Mouse (Mus musculus) intestine, embryonic 15.5 days (tissue): ENCODE measurements around the gene Bcl6. TPM values are rescaled to one million over a fixed set of nuclear protein-coding genes. Genes with fewer than 3 reads are reported as not detected.
A peak's percentile ranks its signal among the peaks of the same experiment; 100 is the strongest.

Experiments
- ATAC-seq: fragments of 200-750 bp; cut with Nextera tagmentation; 2 replicates; pipeline ENCODE4 v1.8.0; 2017; ENCODE audit warnings: moderate TSS enrichment, moderate library complexity
- H3K27ac ChIP-seq: fragments of 300-500 bp; sonication (generic); 2 replicates; pipeline ENCODE4 v1.5.1; 2015; ENCODE audit warnings: mild to moderate bottlenecking, inconsistent platforms
- H3K27me3 ChIP-seq: fragments of 300-500 bp; sonication (generic); replicated peaks from 2 replicates; pipeline ENCODE4 v1.6.1; 2015; ENCODE audit warnings: inconsistent platforms
- H3K36me3 ChIP-seq: fragments of 300-500 bp; sonication (generic); 2 replicates; pipeline ENCODE4 v1.6.1; 2015; ENCODE audit warnings: inconsistent platforms
- H3K4me1 ChIP-seq: fragments of 300-500 bp; sonication (generic); replicated peaks from 2 replicates; pipeline ENCODE4 v1.6.1; 2015; ENCODE audit warnings: inconsistent platforms
- H3K4me2 ChIP-seq: fragments of 300-500 bp; sonication (generic); replicated peaks from 2 replicates; pipeline ENCODE4 v1.6.1; 2015; ENCODE audit warnings: mild to moderate bottlenecking, inconsistent platforms
- H3K4me3 ChIP-seq: fragments of 300-500 bp; sonication (generic); replicated peaks from 2 replicates; pipeline ENCODE4 v1.5.1; 2015; ENCODE audit warnings: inconsistent platforms
- H3K9ac ChIP-seq: fragments of 300-500 bp; sonication (generic); 2 replicates; pipeline ENCODE4 v1.6.1; 2015; ENCODE audit warnings: inconsistent platforms
- H3K9me3 ChIP-seq: fragments of 300-500 bp; sonication (generic); 2 replicates; pipeline ENCODE4 v1.6.1; 2016; ENCODE audit warnings: inconsistent platforms
- WGBS: fragments of 180-500 bp; shearing (Covaris S2); methylation state at CpG from one replicate; pipeline ENCODE4 v1.1.7; 2015; 5-methylcytosine and 5-hydroxymethylcytosine counted together
- polyA plus RNA-seq: library from polyadenylated mRNA; unstranded; fragments of >200 nt; fragmentation: Nextera tagmentation; extraction: Ambion mirVana; gene quantifications from 2 replicates; pipeline ENCODE4 v1.2.1, GENCODE M21; 2015

The Bcl6 gene
- polyA plus RNA-seq, 1 experiment from 2014 or later, result 0.90 TPM

GRCm38 (mm10) chr16:23988157-23988465, 541 bp downstream of the Bcl6 start:
- no peaks in the 10 kb centered on the region for H3K9me3 ChIP-seq
- H3K27me3 ChIP-seq, result no peaks in the 10 kb centered on the region
- H3K36me3 ChIP-seq, result no peaks in the 10 kb centered on the region
- H3K4me2 ChIP-seq, result peak overlapping the region; percentile 90
- ATAC-seq, result no peak
- H3K4me1 ChIP-seq, result peaks cover 7% of the 10 kb centered on the region; the same call in 1 of the 2 replicates
- H3K27ac ChIP-seq, result peak overlapping the region; percentile 94
- H3K9ac ChIP-seq, result peak overlapping the region; percentile 88
- peak overlapping the region; percentile 77 for H3K4me3 ChIP-seq
- under 1% methylated on average over 13 of the region's 13 CpGs for WGBS

GRCm38 (mm10) chr16:23987341-23988156, 1.1 kb downstream of the Bcl6 start:
- peaks cover 7% of the 10 kb centered on the region; the same call in 1 of the 2 replicates for H3K4me1 ChIP-seq
- WGBS, result under 1% methylated on average over 64 of the region's 64 CpGs
- H3K36me3 ChIP-seq, result no peaks in the 10 kb centered on the region
- peak overlapping the region; percentile 77 for H3K4me3 ChIP-seq
- H3K9me3 ChIP-seq, result no peaks in the 10 kb centered on the region
- H3K27me3 ChIP-seq, result no peaks in the 10 kb centered on the region
- ATAC-seq, result 0 out of 2 replicates have a peak, but pooled peaks have one; percentile 11
- H3K27ac ChIP-seq, result peak overlapping the region; percentile 94
- H3K9ac ChIP-seq, result peak overlapping the region; percentile 88
- peak overlapping the region; percentile 90 for H3K4me2 ChIP-seq

GRCm38 (mm10) chr16:23986871-23987270, 1.8 kb downstream of the Bcl6 start:
- Histone ChIP-seq H3K36me3 (no peaks in the 10 kb centered on the region), H3K4me3 (peak overlapping the region; percentile 77), H3K27me3 (no peaks in the 10 kb centered on the region), H3K9ac (peak overlapping the region; percentile 88), H3K27ac (no peak overlapping the region), H3K4me1 (peaks cover 10% of the 10 kb centered on the region), H3K9me3 (no peaks in the 10 kb centered on the region), H3K4me2 (peak overlapping the region; percentile 90)
- 2% methylated on average over 17 of the region's 17 CpGs for WGBS
- no peak for ATAC-seq

- H3K4me1 ChIP-seq, result peaks cover 16% of the 10 kb centered on the region
- H3K9me3 ChIP-seq, result no peaks in the 10 kb centered on the region
- ATAC-seq, result no peak
- 29% methylated on average over 3 of the region's 3 CpGs for WGBS
- no peaks in the 10 kb centered on the region for H3K36me3 ChIP-seq
- H3K27ac ChIP-seq, result no peak overlapping the region
- H3K27me3 ChIP-seq, result no peaks in the 10 kb centered on the region
- H3K4me2 ChIP-seq, result peak overlapping the region; percentile 90
- peak overlapping the region; percentile 77; the same call in 1 of the 2 replicates for H3K4me3 ChIP-seq
- H3K9ac ChIP-seq, result no peak overlapping the region
These were observed 2.5 kb downstream of the Bcl6 start for GRCm38 (mm10) chr16:23986176-23986575.

- 6% methylated on average over 6 of the region's 6 CpGs for WGBS
- Histone ChIP-seq H3K4me2 (peak overlapping the region; percentile 88), H3K27me3 (no peaks in the 10 kb centered on the region; the same call in 1 of the 2 replicates), H3K36me3 (no peaks in the 10 kb centered on the region), H3K9me3 (no peaks in the 10 kb centered on the region), H3K4me3 (no peak overlapping the region), H3K4me1 (peaks cover 22% of the 10 kb centered on the region), H3K9ac (no peak overlapping the region), H3K27ac (no peak overlapping the region)
- no peak for ATAC-seq
These were observed 3.2 kb downstream of the Bcl6 start for GRCm38 (mm10) chr16:23985467-23985861.

DNA sequence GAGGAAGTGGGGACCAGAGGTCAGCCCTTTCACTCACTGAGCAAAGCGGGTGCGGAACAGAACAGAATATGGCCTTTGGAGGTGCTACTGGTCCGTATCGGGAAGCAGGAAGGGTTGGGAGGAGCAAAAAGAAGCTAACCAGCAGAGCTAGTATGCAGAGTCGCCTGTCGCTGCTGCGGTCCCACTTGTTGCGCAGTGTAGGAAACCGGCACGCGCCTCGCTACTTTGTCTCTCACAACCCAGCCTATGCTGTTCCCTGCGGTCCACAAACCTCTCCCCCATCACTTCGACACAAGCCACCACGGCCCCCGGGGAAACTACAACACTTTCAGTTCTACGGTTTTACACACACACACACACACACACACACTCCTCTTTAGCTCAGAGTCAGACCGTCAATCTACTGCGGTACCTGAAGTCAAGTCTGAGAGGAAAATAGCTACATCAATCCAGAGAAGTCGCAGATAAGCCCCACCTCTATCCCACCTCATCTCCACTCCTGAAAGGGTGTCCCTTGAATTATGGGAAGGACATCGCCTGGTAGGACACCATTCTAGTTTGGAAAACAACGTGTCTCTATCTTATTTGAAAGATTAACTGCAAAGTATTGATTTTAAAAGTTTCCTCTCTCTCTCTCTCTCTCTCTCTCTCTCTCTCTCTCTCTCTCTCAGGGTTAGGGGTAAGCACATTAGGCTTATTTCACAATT, 3.7 kb downstream of the Bcl6 start:
- H3K27ac ChIP-seq, result no peak overlapping the region
- 2% methylated on average over 22 of the region's 22 CpGs for WGBS
- H3K27me3 ChIP-seq, result no peaks in the 10 kb centered on the region; the same call in 1 of the 2 replicates
- H3K9ac ChIP-seq, result peak overlapping the region; percentile 13
- no peaks in the 10 kb centered on the region for H3K36me3 ChIP-seq
- H3K4me2 ChIP-seq, result peak overlapping the region; percentile 88
- no peaks in the 10 kb centered on the region for H3K9me3 ChIP-seq
- ATAC-seq, result peak; percentile 7; the same call in 1 of the 2 replicates
- peak overlapping the region; percentile 35 for H3K4me3 ChIP-seq
- peaks cover 22% of the 10 kb centered on the region for H3K4me1 ChIP-seq

DNA sequence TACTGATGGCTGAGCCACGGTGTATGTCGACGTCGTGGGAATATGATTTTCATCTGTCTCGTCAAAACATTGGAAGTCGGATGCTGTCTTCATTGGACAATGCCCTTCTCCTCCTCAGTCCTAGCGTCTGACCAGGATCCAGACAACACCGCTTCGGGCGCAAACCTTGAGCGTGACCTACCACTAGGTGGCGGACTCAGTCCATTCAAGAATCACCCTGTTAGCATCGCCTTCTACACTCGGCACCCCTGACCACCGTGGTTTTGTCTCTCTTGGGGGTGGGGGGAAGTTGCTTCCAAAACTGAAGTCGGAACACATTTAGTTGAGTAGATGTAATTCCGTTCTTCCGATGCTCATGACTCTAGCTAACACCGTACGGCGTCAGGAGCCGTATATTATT, 4.5 kb downstream of the Bcl6 start:
- WGBS, result under 1% methylated on average over 22 of the region's 22 CpGs
- ATAC-seq, result peak; percentile 38
- H3K27me3 ChIP-seq, result peaks cover 5% of the 10 kb centered on the region; the same call in 1 of the 2 replicates
- H3K4me3 ChIP-seq, result peak overlapping the region; percentile 35
- no peak overlapping the region for H3K9ac ChIP-seq
- peaks cover 22% of the 10 kb centered on the region for H3K4me1 ChIP-seq
- H3K27ac ChIP-seq, result no peak overlapping the region
- peak overlapping the region; percentile 88 for H3K4me2 ChIP-seq
- no peaks in the 10 kb centered on the region for H3K36me3 ChIP-seq
- H3K9me3 ChIP-seq, result no peaks in the 10 kb centered on the region

- peak; percentile 14 for ATAC-seq
- Histone ChIP-seq H3K27me3 (peaks cover 5% of the 10 kb centered on the region; the same call in 1 of the 2 replicates), H3K9me3 (no peaks in the 10 kb centered on the region), H3K36me3 (no peaks in the 10 kb centered on the region), H3K4me2 (peak overlapping the region; percentile 91), H3K4me1 (peaks cover 22% of the 10 kb centered on the region), H3K27ac (peak overlapping the region; percentile 48; the same call in 1 of the 2 replicates), H3K4me3 (peak overlapping the region; percentile 39), H3K9ac (peak overlapping the region; percentile 24; the same call in 1 of the 2 replicates)
- WGBS, result under 1% methylated on average over 33 of the region's 33 CpGs
These were observed 5.6 kb downstream of the Bcl6 start for GRCm38 (mm10) chr16:23982891-23983588.

DNA sequence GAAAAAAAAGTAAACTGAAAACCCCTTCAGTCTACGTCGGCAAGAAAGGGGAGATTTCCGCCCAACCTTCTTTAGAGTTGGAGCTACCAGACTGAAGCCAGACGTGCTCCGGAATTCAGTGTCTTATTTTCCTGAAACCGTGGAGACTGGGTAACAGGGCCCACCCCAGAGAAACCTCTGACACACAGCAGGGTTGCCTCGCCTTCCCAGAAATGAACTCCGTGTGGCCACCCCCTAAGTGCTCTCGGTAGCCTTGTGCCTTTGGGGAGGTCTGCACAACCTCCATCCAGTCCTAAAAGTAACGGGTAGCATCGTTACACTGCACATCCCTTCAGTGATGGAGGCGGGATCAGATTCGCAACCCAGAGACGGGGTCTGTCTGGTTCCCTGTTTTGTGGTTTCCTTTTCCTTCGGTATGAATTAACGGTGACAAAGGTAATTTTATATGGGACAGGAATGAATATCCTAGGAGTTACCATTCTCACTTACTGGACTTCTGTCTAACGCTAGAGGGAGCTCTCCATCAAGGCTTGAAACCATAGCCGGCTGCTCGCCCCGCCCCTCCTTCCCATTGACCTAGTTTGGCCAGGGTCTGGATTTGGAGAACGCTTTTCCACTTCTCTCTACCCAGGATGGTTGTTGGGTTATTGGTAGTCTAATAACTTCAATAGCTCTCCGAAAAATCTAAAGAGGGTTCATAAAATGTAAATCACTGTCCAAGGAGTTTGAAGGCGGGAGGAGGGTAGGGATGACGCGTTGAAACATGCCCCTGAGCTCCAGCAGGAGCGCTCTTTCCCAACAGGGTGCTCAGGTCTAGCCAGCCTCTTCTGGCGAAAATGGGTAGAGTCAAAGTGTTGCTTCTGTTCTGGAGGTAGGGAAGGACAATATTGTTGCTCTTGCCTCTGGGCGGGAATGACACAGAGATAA, 6.5 kb downstream of the Bcl6 start:
- WGBS, result 7% methylated on average over 28 of the region's 28 CpGs
- no peaks in the 10 kb centered on the region for H3K9me3 ChIP-seq
- peak overlapping the region; percentile 48; the same call in 1 of the 2 replicates for H3K27ac ChIP-seq
- H3K4me3 ChIP-seq, result peak overlapping the region; percentile 39
- H3K4me1 ChIP-seq, result peaks cover 22% of the 10 kb centered on the region
- no peaks in the 10 kb centered on the region for H3K36me3 ChIP-seq
- peak overlapping the region; percentile 8; the same call in 1 of the 2 replicates for H3K9ac ChIP-seq
- peaks cover 5% of the 10 kb centered on the region; the same call in 1 of the 2 replicates for H3K27me3 ChIP-seq
- peak overlapping the region; percentile 91 for H3K4me2 ChIP-seq
- peak; percentile 76 for ATAC-seq

GRCm38 (mm10) chr16:23980991-23981720, 7.5 kb downstream of the Bcl6 start:
- Histone ChIP-seq H3K27ac (no peak overlapping the region), H3K36me3 (no peaks in the 10 kb centered on the region), H3K4me3 (peak overlapping the region; percentile 39), H3K9me3 (no peaks in the 10 kb centered on the region), H3K4me1 (peaks cover 19% of the 10 kb centered on the region), H3K27me3 (peaks cover 5% of the 10 kb centered on the region; the same call in 1 of the 2 replicates), H3K4me2 (peak overlapping the region; percentile 91), H3K9ac (peak overlapping the region; percentile 36)
- 5% methylated on average over 32 of the region's 32 CpGs for WGBS
- no peak for ATAC-seq
